Mouse (Mus musculus) hindbrain, embryonic 15.5 days (tissue): Measurements from ENCODE around the gene Kcnab3. TPM values are rescaled to one million over a fixed set of nuclear protein-coding genes. Genes with fewer than 3 reads are reported as not detected.

Source experiments
- ATAC-seq: fragments of 200-750 bp; cut with Nextera tagmentation; 2 replicates; pipeline ENCODE4 v1.8.0; 2017; ENCODE audit warnings: low read depth, moderate number of reproducible peaks, moderate TSS enrichment; ENCODE audit not compliant: low FRiP score
- H3K27ac ChIP-seq: fragments of 300-500 bp; sonication (generic); replicated peaks from 2 replicates; pipeline ENCODE4 v1.5.1; 2015; ENCODE audit warnings: mild to moderate bottlenecking, inconsistent platforms
- H3K27me3 ChIP-seq: fragments of 300-500 bp; sonication (generic); 2 replicates; pipeline ENCODE4 v1.6.1; 2015; ENCODE audit warnings: control low read depth, inconsistent platforms
- H3K36me3 ChIP-seq: fragments of 300-500 bp; sonication (generic); 2 replicates; pipeline ENCODE4 v1.6.1; 2015; ENCODE audit warnings: control low read depth, inconsistent platforms
- H3K4me1 ChIP-seq: fragments of 300-500 bp; sonication (generic); replicated peaks from 2 replicates; pipeline ENCODE4 v1.6.1; 2015; ENCODE audit warnings: control low read depth, inconsistent platforms
- H3K4me2 ChIP-seq: fragments of 300-500 bp; sonication (generic); 2 replicates; pipeline ENCODE4 v1.6.1; 2015; ENCODE audit warnings: moderate library complexity, mild to moderate bottlenecking, inconsistent platforms
- H3K4me3 ChIP-seq: fragments of 300-500 bp; sonication (generic); 2 replicates; pipeline ENCODE4 v1.5.1; 2015; ENCODE audit warnings: mild to moderate bottlenecking, inconsistent platforms
- H3K9ac ChIP-seq: fragments of 300-500 bp; sonication (generic); 2 replicates; pipeline ENCODE4 v1.6.1; 2015; ENCODE audit warnings: inconsistent platforms
- H3K9me3 ChIP-seq: fragments of 300-500 bp; sonication (generic); 2 replicates; pipeline ENCODE4 v1.6.1; 2016; ENCODE audit warnings: control low read depth, inconsistent platforms
- WGBS: fragments of 180-500 bp; shearing (Covaris S2); methylation state at CpG from one replicate; pipeline ENCODE4 v1.1.7; 2015; 5-methylcytosine and 5-hydroxymethylcytosine counted together
- polyA plus RNA-seq: library from polyadenylated mRNA; unstranded; fragments of >200 nt; fragmentation: Nextera tagmentation; extraction: Ambion mirVana; gene quantifications from 2 replicates; pipeline ENCODE4 v1.2.1, GENCODE M21; 2015

Gene Kcnab3
- polyA plus RNA-seq, 1 experiment from 2014 or later = 5.9 TPM

- WGBS = 64% methylated on average over 3 of the region's 3 CpGs
- Histone ChIP-seq H3K36me3 (no peaks in the 10 kb centered on the region), H3K4me3 (no peak overlapping the region), H3K4me2 (no peak overlapping the region; the same call in 1 of the 2 replicates), H3K9me3 (no peaks in the 10 kb centered on the region), H3K27ac (peak overlapping the region; percentile 75), H3K27me3 (no peaks in the 10 kb centered on the region), H3K4me1 (peaks cover 30% of the 10 kb centered on the region), H3K9ac (no peak overlapping the region)
- ATAC-seq = no peak
Measured at GRCm38 (mm10) chr11:69372780-69373170, 46.7 kb downstream of the Kcnab3 start.

GRCm38 (mm10) chr11:69373223-69373965, 47.3 kb downstream of the Kcnab3 start:
- H3K27me3 ChIP-seq = no peaks in the 10 kb centered on the region
- no peak overlapping the region for H3K27ac ChIP-seq
- 94% methylated on average over 16 of the region's 16 CpGs for WGBS
- ATAC-seq = no peak
- H3K4me1 ChIP-seq = peaks cover 26% of the 10 kb centered on the region
- H3K4me2 ChIP-seq = no peak overlapping the region
- no peaks in the 10 kb centered on the region for H3K9me3 ChIP-seq
- H3K36me3 ChIP-seq = no peaks in the 10 kb centered on the region
- H3K9ac ChIP-seq = no peak overlapping the region
- H3K4me3 ChIP-seq = no peak overlapping the region

- 90% methylated on average over 4 of the region's 4 CpGs for WGBS
Measured at GRCm38 (mm10) chr11:69375646-69376045, 49.6 kb downstream of the Kcnab3 start.

GRCm38 (mm10) chr11:69377766-69378165, 51.7 kb downstream of the Kcnab3 start:
- Histone ChIP-seq H3K4me1 (no peaks in the 10 kb centered on the region; the same call in 1 of the 2 replicates), H3K4me3 (no peak overlapping the region), H3K36me3 (no peaks in the 10 kb centered on the region), H3K4me2 (no peak overlapping the region), H3K9ac (no peak overlapping the region), H3K27me3 (no peaks in the 10 kb centered on the region), H3K9me3 (no peaks in the 10 kb centered on the region), H3K27ac (no peak overlapping the region)
- ATAC-seq = no peak
- WGBS = 77% methylated on average over 3 of the region's 3 CpGs

More at GRCm38 (mm10) chr11:69375646-69376045, 49.6 kb downstream of the Kcnab3 start:
- H3K4me2 ChIP-seq = no peak overlapping the region
- no peaks in the 10 kb centered on the region for H3K36me3 ChIP-seq
- peaks cover 21% of the 10 kb centered on the region for H3K4me1 ChIP-seq
- no peak overlapping the region for H3K9ac ChIP-seq
- H3K4me3 ChIP-seq = no peak overlapping the region
- H3K27me3 ChIP-seq = no peaks in the 10 kb centered on the region
- H3K9me3 ChIP-seq = no peaks in the 10 kb centered on the region
- H3K27ac ChIP-seq = no peak overlapping the region
- no peak for ATAC-seq

- no peak overlapping the region for H3K27ac ChIP-seq
- no peaks in the 10 kb centered on the region for H3K9me3 ChIP-seq
- H3K27me3 ChIP-seq = no peaks in the 10 kb centered on the region
- H3K36me3 ChIP-seq = no peaks in the 10 kb centered on the region
- H3K4me3 ChIP-seq = no peak overlapping the region
- H3K9ac ChIP-seq = no peak overlapping the region
- no peak for ATAC-seq
- WGBS = 89% methylated on average over 3 of the region's 3 CpGs
- no peak overlapping the region for H3K4me2 ChIP-seq
- no peaks in the 10 kb centered on the region for H3K4me1 ChIP-seq
Measured at GRCm38 (mm10) chr11:69379600-69379999, 53.5 kb downstream of the Kcnab3 start.

GRCm38 (mm10) chr11:69381356-69381755, 55.3 kb downstream of the Kcnab3 start:
- Histone ChIP-seq H3K27ac (no peak overlapping the region), H3K27me3 (no peaks in the 10 kb centered on the region), H3K4me3 (no peak overlapping the region), H3K36me3 (no peaks in the 10 kb centered on the region), H3K4me1 (no peaks in the 10 kb centered on the region), H3K4me2 (no peak overlapping the region), H3K9me3 (no peaks in the 10 kb centered on the region), H3K9ac (no peak overlapping the region)
- WGBS = 78% methylated on average over 6 of the region's 6 CpGs
- no peak for ATAC-seq

Other genes with a start within 250 kb of the Kcnab3 start
- 317 and 437 TPM in 2 replicates for gene Vamp2, start 237.8 kb upstream of the Kcnab3 start, polyA plus RNA-seq
- 10.0 and 10.1 TPM in 2 replicates for gene Per1, start 231.0 kb upstream of the Kcnab3 start, polyA plus RNA-seq
- gene Hes7, start 205.9 kb upstream of the Kcnab3 start, polyA plus RNA-seq = 0.87 and 0.98 TPM in 2 replicates
- 0.40 and 0.42 TPM in 2 replicates for gene 9130213A22Rik, start 203.7 kb upstream of the Kcnab3 start, polyA plus RNA-seq
- gene Aloxe3, start 200.4 kb upstream of the Kcnab3 start, polyA plus RNA-seq = 4.7 and 6.5 TPM in 2 replicates
- gene Alox12b, start 169.3 kb upstream of the Kcnab3 start, polyA plus RNA-seq = 0.35 and 0.72 TPM in 2 replicates
- 0.34 and 0.44 TPM in 2 replicates for gene Alox8, start 128.4 kb upstream of the Kcnab3 start, polyA plus RNA-seq
- 0.40 and 0.43 TPM in 2 replicates for gene Gucy2e, start 89.2 kb upstream of the Kcnab3 start, polyA plus RNA-seq
- 16.2 and 17.3 TPM in 2 replicates for gene Cntrob, start 2.5 kb upstream of the Kcnab3 start, polyA plus RNA-seq
- 183 and 187 TPM in 2 replicates for gene Trappc1, start 2.3 kb upstream of the Kcnab3 start, polyA plus RNA-seq
- 221 and 228 TPM in 2 replicates for gene Rnf227, start 14.2 kb downstream of the Kcnab3 start, polyA plus RNA-seq
- 83.5 and 83.7 TPM in 2 replicates for gene Chd3, start 43.1 kb downstream of the Kcnab3 start, polyA plus RNA-seq
- 109 and 121 TPM in 2 replicates for gene Naa38, start 69.2 kb downstream of the Kcnab3 start, polyA plus RNA-seq
- gene Cyb5d1, start 69.4 kb downstream of the Kcnab3 start, polyA plus RNA-seq = 30.6 and 33.5 TPM in 2 replicates
- gene Tmem88, start 72.0 kb downstream of the Kcnab3 start, polyA plus RNA-seq = 6.8 and 7.2 TPM in 2 replicates
- 33.7 and 34.9 TPM in 2 replicates for gene Kdm6b, start 87.4 kb downstream of the Kcnab3 start, polyA plus RNA-seq
- gene Dnah2, start 222.9 kb downstream of the Kcnab3 start, polyA plus RNA-seq = 3.4 and 4.0 TPM in 2 replicates
- 134 and 160 TPM in 2 replicates for gene Efnb3, start 233.9 kb downstream of the Kcnab3 start, polyA plus RNA-seq